Mouse (Mus musculus): Measurements from ENCODE around the gene Adcy5. TPM values are rescaled to one million over a fixed set of nuclear protein-coding genes. Genes with fewer than 3 reads are reported as not detected.

The Adcy5 gene
- total RNA-seq, 2 experiments from 2014 or later, result not detected

- ATAC-seq (replicated peaks; ENCODE audit: poor library complexity), result 0 out of 2 replicates have a peak, but pooled peaks have one; percentile 20
Measured at GRCm38 (mm10) chr16:35155391-35156305, 971 bp downstream of the Adcy5 start.

- ATAC-seq (replicated peaks; ENCODE audit: poor library complexity), result peak; percentile 80
Measured at GRCm38 (mm10) chr16:35156306-35156695, 1.6 kb downstream of the Adcy5 start.

- ATAC-seq (replicated peaks; ENCODE audit: poor library complexity), result no peak
Measured at GRCm38 (mm10) chr16:35156832-35157231, 2.2 kb downstream of the Adcy5 start.

GRCm38 (mm10) chr16:35159532-35159931 lies 4.9 kb downstream of the Adcy5 start:
- ATAC-seq (replicated peaks; ENCODE audit: poor library complexity), result no peak

- ATAC-seq (replicated peaks; ENCODE audit: poor library complexity), result no peak
Measured at GRCm38 (mm10) chr16:35159991-35160390, 5.3 kb downstream of the Adcy5 start.

- ATAC-seq (replicated peaks; ENCODE audit: poor library complexity), result no peak
Measured at GRCm38 (mm10) chr16:35164361-35165224, 9.9 kb downstream of the Adcy5 start.

- ATAC-seq (replicated peaks; ENCODE audit: poor library complexity), result no peak
Measured at GRCm38 (mm10) chr16:35165361-35165760, 10.7 kb downstream of the Adcy5 start.

- no peak for ATAC-seq (replicated peaks; ENCODE audit: poor library complexity)
Measured at GRCm38 (mm10) chr16:35165788-35166187, 11.1 kb downstream of the Adcy5 start.

- no peak for ATAC-seq (replicated peaks; ENCODE audit: poor library complexity)
Measured at GRCm38 (mm10) chr16:35169431-35169830, 14.8 kb downstream of the Adcy5 start.

- no peak for ATAC-seq (replicated peaks; ENCODE audit: poor library complexity)
Measured at GRCm38 (mm10) chr16:35172195-35172594, 17.5 kb downstream of the Adcy5 start.

GRCm38 (mm10) chr16:35178516-35178915 lies 23.8 kb downstream of the Adcy5 start:
- no peak for ATAC-seq (replicated peaks; ENCODE audit: poor library complexity)

- ATAC-seq (replicated peaks; ENCODE audit: poor library complexity), result no peak
Measured at GRCm38 (mm10) chr16:35179082-35179481, 24.4 kb downstream of the Adcy5 start.

- no peak for ATAC-seq (replicated peaks; ENCODE audit: poor library complexity)
Measured at GRCm38 (mm10) chr16:35183161-35183560, 28.5 kb downstream of the Adcy5 start.

- no peak for ATAC-seq (replicated peaks; ENCODE audit: poor library complexity)
Measured at GRCm38 (mm10) chr16:35188111-35188510, 33.4 kb downstream of the Adcy5 start.

- ATAC-seq (replicated peaks; ENCODE audit: poor library complexity), result no peak
Measured at GRCm38 (mm10) chr16:35189420-35190141, 34.9 kb downstream of the Adcy5 start.

- ATAC-seq (replicated peaks; ENCODE audit: poor library complexity), result no peak
Measured at GRCm38 (mm10) chr16:35190777-35191176, 36.1 kb downstream of the Adcy5 start.

- no peak for ATAC-seq (replicated peaks; ENCODE audit: poor library complexity)
Measured at GRCm38 (mm10) chr16:35191271-35191670, 36.6 kb downstream of the Adcy5 start.

- no peak for ATAC-seq (replicated peaks; ENCODE audit: poor library complexity)
Measured at GRCm38 (mm10) chr16:35192471-35192870, 37.8 kb downstream of the Adcy5 start.

- ATAC-seq (replicated peaks; ENCODE audit: poor library complexity), result no peak
Measured at GRCm38 (mm10) chr16:35193357-35193756, 38.7 kb downstream of the Adcy5 start.

GRCm38 (mm10) chr16:35199721-35200431 lies 45.2 kb downstream of the Adcy5 start:
- no peak for ATAC-seq (replicated peaks; ENCODE audit: poor library complexity)

Measured in megakaryocyte progenitor cell, adult 5-6 weeks (primary cell).